Mouse (Mus musculus) cerebellum, adult 2 months (tissue): Measurements from ENCODE around the gene Kalrn.

ENCODE experiments used
- CTCF ChIP-seq: fragments of 200-500 bp; IDR thresholded peaks from 2 replicates; pipeline ENCODE4 v1.5.1; 2011; ENCODE audit warnings: low read depth, mild to moderate bottlenecking, control low read depth, low read length, moderate library complexity, borderline replicate concordance; ENCODE audit not compliant: insufficient read depth
- POLR2A ChIP-seq: fragments of 200-500 bp; IDR thresholded peaks from 2 replicates; pipeline ENCODE4 v1.6.1; 2011; ENCODE audit warnings: low read length, control low read depth, borderline replicate concordance; ENCODE audit not compliant: insufficient read depth

DNA sequence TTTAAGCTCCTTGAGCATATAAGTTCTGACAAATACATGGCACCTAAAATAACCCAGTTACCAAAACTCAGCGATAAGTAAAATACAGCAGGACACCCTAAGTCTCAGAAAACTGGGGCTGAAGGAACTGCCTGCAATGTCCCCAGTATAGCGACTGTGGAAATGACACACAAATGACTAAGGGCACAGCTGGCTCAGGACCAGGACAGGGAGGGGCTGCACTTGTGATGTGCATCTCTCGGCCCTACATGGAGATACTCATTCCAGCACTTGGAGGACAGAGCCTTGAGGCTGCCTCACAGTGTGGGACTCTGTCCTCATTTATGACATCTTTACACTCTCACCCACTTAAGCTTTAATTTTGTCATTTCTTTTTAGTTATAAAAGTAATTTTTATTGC is 497.2 kb downstream of the Kalrn start:
- TF ChIP-seq POLR2A, result no peak
- no peak for TF ChIP-seq CTCF
